Mouse (Mus musculus): ENCODE results near the gene Basp1.

Gene Basp1

GRCm38 (mm10) chr15:25364160-25364818, 49.3 kb downstream of the Basp1 start:
- DNase-seq (ENCODE audit: low read depth, low spot score): no peak

- no peak for DNase-seq (ENCODE audit: low read depth, low spot score)
Observed at GRCm38 (mm10) chr15:25363636-25364035, 49.9 kb downstream of the Basp1 start.

- no peak for DNase-seq (ENCODE audit: low read depth, low spot score)
Observed at GRCm38 (mm10) chr15:25360825-25361224, 52.7 kb downstream of the Basp1 start.

- DNase-seq (ENCODE audit: low read depth, low spot score): no peak
Observed at GRCm38 (mm10) chr15:25358680-25359097, 54.9 kb downstream of the Basp1 start.

- no peak for DNase-seq (ENCODE audit: low read depth, low spot score)
Observed at GRCm38 (mm10) chr15:25355339-25355738, 58.2 kb downstream of the Basp1 start.

- no peak for DNase-seq (ENCODE audit: low read depth, low spot score)
Observed at GRCm38 (mm10) chr15:25354738-25355137, 58.8 kb downstream of the Basp1 start.

GRCm38 (mm10) chr15:25353498-25353897, 60.1 kb downstream of the Basp1 start:
- no peak for DNase-seq (ENCODE audit: low read depth, low spot score)

- DNase-seq (ENCODE audit: low read depth, low spot score): no peak
Observed at GRCm38 (mm10) chr15:25343263-25343662, 70.3 kb downstream of the Basp1 start.

GRCm38 (mm10) chr15:25335277-25335676, 78.3 kb downstream of the Basp1 start:
- no peak for DNase-seq (ENCODE audit: low read depth, low spot score)

GRCm38 (mm10) chr15:25331877-25332445, 81.6 kb downstream of the Basp1 start:
- no peak for DNase-seq (ENCODE audit: low read depth, low spot score)

GRCm38 (mm10) chr15:25330946-25331345, 82.6 kb downstream of the Basp1 start:
- no peak for DNase-seq (ENCODE audit: low read depth, low spot score)

GRCm38 (mm10) chr15:25322601-25323000, 91.0 kb downstream of the Basp1 start:
- DNase-seq (ENCODE audit: low read depth, low spot score): no peak

- DNase-seq (ENCODE audit: low read depth, low spot score): no peak
Observed at GRCm38 (mm10) chr15:25322111-25322510, 91.5 kb downstream of the Basp1 start.

- no peak for DNase-seq (ENCODE audit: low read depth, low spot score)
Observed at GRCm38 (mm10) chr15:25321636-25322035, 91.9 kb downstream of the Basp1 start.

- no peak for DNase-seq (ENCODE audit: low read depth, low spot score)
Observed at GRCm38 (mm10) chr15:25314471-25314870, 99.1 kb downstream of the Basp1 start.
